Mouse (Mus musculus): Measurements from ENCODE around the gene Sprr2b.

DNA sequence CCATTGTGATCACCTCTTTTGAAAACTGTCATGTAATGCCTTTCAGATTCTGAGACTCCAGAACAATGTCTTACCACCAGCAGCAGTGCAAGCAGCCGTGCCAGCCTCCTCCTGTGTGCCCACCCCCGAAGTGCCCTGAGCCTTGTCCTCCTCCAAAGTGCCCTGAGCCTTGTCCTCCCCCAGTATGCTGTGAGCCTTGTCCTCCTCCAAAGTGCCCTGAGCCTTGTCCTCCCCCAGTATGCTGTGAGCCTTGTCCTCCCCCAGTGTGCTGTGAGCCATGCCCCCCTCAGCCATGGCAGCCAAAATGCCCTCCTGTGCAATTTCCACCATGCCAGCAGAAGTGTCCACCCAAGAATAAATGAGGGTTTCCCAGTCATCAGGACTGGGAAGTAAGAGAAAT lies 964 bp downstream of the Sprr2b start:
- no peak for TF ChIP-seq CTCF (conservative IDR thresholded peaks at IDR 0.05; ENCODE audit: low read length)
- TF ChIP-seq NANOG (IDR thresholded peaks at IDR 0.05; ENCODE audit: borderline replicate concordance, low read length): no peak
- no peak for TF ChIP-seq POU5F1 (IDR thresholded peaks at IDR 0.05; ENCODE audit: borderline replicate concordance, low read length)

Measured in E14TG2a.4 (cell line).